Mouse (Mus musculus): ENCODE results near the gene Gpd2.

The Gpd2 gene

DNA sequence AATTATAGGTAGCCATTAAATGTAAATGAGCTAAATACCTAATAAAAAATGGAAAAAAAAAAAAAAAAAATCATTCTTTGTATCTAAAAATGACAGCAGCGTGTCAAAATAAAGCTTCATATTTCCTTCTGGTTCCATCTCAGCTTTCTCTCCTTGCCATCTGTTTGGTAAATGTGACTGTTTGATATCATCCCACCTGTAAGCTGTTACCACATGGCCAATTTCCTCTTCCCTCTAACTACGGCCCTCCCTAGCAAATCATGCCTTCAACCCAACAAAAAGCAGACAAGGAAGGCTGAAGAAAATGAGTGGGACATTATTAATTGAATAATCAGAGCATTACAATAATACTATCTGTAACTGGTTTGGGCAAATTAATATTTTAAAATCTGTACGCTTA lies 160.3 kb downstream of the Gpd2 start:
- DNase-seq = no peak

DNA sequence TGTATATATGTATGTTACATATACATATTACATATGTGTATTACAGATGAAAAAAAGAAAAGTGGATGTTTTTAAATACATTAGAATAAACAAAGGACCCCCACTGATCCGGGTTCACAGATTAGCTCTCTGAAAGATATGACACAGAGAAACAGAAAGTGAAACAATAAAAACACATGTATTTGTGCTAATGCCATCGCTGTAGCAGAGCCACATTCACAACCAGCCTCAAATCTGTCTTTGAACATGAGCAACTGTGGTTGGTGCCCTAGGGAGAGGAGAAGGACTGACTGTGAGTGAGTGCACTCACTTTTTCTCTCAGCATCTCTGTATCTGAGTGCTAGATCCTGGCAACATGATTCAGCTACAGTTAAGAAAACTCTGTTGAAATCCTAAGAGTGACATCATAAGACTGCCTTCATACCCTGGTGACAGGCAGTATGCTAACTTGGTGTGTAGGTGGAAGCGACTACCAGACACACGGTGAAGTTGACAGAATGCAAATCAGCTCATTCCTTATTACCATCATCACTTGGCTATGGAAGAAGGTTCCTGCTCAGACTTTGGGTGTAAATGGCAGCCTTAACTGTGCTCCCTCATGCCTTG lies 170.1 kb downstream of the Gpd2 start:
- no peak for DNase-seq

DNA sequence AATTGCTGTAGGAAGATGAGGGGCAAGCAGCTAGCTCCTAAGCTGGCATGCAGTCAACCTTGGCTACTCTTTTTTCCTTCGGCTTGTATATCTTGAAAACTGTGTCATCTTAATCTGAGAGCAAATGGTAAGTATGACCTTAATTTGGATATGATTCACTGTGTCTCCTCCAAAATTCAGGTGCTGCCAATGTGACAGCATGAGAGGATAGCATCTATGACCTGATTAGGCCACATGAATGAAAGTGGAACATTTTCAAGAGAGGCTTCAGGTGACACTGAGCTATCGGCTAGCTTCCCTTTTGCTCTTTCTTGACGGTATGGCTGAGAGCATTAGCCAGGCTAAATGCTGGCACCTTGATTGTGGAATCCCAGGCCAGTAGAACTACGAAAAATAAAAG lies 171.0 kb downstream of the Gpd2 start:
- no peak for DNase-seq

DNA sequence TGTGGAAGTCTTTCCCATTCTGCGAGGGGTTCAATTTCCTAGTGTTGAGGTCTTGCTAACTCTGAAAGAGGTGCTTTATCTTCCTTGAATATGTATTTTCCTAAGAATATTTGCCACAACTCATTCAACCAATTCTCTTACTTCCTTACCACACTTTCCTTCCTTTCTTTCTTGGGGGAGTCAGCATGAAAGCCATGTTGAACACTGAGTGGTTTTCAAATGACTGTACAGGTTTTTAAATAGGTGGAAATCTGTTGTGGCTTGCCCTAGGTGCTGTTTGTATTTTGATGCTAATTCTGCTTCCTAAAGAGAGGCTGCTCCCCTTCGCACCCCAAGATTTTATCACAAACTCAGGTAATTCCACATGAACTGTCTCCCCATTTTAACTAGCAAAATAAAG lies 174.1 kb downstream of the Gpd2 start:
- no peak for DNase-seq

DNA sequence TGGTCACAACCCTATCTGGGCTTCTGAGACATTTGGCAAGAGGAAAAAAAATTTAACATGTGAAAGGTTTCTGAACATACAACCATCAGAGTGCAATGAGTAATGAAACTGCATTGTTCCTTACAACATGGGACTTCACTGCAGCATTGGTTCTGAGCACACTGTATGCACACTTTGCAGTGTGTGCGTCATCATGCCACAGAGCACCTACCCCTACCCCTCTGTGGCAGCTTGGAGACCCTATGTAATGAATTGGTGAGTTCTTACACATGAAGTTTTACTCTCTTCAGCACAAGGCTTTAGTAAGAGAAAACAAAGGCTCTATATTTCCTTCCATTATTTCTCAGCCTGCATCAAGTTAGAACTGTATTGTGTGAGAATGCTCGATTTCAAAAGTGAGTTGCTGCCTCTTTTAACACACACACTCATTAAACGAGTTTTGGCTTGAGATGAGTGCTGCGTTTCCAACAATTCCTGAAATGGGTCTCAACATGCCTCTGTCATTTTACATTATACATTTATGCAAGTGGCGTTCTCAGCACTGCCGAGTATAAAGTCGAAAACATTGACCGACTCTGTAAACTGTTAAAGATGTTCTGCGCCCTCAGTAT lies 177.2 kb downstream of the Gpd2 start:
- no peak for DNase-seq

DNA sequence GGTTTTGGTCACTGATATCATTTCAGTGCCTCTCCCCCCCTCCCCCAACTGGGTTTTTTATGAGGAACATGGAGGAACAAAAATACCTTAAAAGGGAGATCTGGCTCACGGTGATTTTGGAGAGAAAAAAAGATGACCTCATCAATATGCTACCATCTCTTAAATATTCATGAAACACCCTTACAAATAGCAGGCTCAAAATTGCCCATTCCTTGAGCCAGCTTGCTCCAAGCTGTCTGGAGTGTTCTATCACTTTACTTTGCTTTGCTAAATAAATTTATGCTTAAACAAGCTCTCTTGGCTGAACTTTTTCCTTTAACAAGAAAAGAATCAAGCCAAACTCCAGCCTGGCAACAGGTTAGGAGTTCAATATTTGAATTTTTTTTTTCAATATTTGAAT lies 179.3 kb downstream of the Gpd2 start:
- no peak for DNase-seq
